Mouse (Mus musculus) kidney, adult 2 months (tissue): Measurements from ENCODE around the gene Nodal.

Source experiments
- CTCF ChIP-seq: fragments of 200-500 bp; conservative IDR thresholded peaks from 2 replicates; pipeline ENCODE4 v1.5.1; 2011; ENCODE audit warnings: low read depth, mild to moderate bottlenecking, control low read depth, low read length, moderate library complexity, mixed read lengths; ENCODE audit not compliant: insufficient read depth, insufficient read length
- POLR2A ChIP-seq: fragments of 200-500 bp; IDR thresholded peaks from one replicate; pipeline ENCODE4 v1.6.1; 2011; ENCODE audit warnings: low read depth, low read length, control low read depth

DNA sequence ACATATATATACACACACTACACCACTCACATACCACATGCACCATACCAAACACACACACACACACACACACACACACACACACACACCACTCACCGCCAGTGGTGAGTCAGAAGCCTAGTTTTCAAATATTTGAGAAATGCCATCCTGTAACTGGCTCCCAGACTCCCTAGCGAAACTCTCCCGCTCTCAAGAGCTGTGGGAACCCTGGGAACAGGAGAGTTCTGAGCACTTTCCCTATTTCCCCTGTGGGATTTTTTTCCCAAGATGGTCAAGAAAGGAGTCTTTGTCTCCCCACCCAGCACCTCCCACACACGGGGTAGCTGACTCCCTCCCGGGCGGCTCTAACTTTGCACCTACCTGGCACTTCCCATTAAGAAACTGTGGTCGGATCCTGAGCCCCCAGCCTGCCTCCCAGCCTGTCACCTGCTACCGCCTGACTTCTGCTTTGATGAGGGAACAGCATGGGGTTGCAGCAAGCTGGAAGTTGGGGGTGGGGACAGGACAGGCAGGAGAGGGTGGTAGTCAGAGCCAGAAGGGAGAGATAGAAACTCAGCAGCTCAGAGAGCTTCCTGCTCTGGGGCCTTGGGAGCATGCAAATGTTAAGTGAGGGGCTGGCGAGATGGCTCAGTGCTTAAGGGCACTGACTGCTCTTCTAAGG is 23.2 kb upstream of the Nodal start:
- TF ChIP-seq CTCF (no peak), POLR2A (no peak)
